Mouse (Mus musculus): ENCODE results near the gene Chid1. TPM values are rescaled to one million over a fixed set of nuclear protein-coding genes. Genes with fewer than 3 reads are reported as not detected.

Gene Chid1
- polyA plus RNA-seq, 1 experiment from 2014 or later = 52.6 TPM

DNA sequence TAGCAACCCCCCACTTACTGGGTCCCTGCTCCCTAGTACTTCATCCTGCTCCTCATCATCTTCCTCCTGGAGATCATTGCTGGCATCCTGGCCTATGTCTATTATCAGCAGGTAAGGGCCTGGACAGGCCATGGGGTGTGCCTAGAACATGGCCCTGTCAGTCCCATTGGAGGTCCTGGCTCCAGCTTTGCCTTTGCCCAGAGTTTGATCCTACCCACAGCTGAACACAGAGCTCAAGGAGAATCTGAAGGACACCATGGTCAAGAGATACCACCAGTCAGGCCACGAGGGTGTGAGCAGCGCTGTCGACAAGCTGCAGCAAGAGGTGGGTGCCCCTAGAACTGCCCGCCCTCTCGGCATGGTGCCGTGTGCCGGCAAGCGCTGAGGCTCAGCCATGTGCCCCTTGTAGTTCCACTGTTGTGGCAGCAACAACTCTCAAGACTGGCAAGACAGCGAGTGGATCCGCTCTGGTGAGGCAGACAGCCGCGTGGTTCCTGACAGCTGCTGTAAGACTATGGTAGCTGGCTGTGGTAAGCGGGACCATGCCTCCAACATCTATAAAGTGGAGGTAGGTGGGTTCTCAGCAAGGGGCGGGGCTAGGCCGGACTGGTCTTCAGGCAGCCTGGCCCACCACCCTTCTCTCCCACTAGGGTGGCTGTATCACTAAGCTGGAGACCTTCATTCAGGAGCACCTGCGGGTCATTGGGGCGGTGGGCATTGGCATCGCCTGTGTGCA is 69.6 kb downstream of the Chid1 start:
- H3K27me3 ChIP-seq (replicated peaks) = peaks cover 4% of the 10 kb centered on the region; the same call in 1 of the 2 replicates
- no peak overlapping the region for H3K4me3 ChIP-seq (replicated peaks)
- H3K4me1 ChIP-seq (replicated peaks) = peaks cover 46% of the 10 kb centered on the region
- H3K9ac ChIP-seq = peak overlapping the region; percentile 82; the same call in 1 of the 2 replicates
- H3K4me2 ChIP-seq (replicated peaks) = 0 out of 2 replicates have a peak overlapping the region, but pooled peaks have one; percentile 86
- WGBS = 90% methylated on average over 18 of the region's 18 CpGs
- H3K9me3 ChIP-seq = no peaks in the 10 kb centered on the region
- ATAC-seq = no peak
- no peak overlapping the region for H3K27ac ChIP-seq
- peaks cover 22% of the 10 kb centered on the region for H3K36me3 ChIP-seq

DNA sequence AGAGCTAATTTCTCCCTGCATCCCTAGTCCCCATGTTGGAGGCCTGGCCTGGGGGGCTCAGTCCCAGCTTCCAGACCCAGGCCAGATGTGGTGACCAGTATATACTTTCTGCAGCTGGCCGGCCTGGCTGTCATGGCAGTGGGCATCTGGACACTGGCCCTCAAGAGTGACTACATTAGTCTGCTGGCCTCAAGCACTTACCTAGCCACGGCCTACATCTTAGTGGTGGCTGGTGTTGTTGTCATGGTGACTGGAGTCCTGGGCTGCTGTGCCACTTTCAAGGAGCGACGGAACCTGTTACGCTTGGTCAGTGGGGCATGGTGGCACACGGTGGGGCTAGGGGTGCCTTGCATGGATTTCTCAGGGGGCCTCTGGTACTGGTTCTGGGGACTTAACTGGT is 70.3 kb downstream of the Chid1 start:
- Histone ChIP-seq H3K27ac (peak overlapping the region; percentile 89), H3K36me3 (peaks cover 22% of the 10 kb centered on the region), H3K4me1 (replicated peaks) (peaks cover 51% of the 10 kb centered on the region), H3K4me3 (replicated peaks) (peak overlapping the region; percentile 82; the same call in 1 of the 2 replicates), H3K9me3 (no peaks in the 10 kb centered on the region), H3K9ac (peak overlapping the region; percentile 82), H3K27me3 (replicated peaks) (peaks cover 12% of the 10 kb centered on the region), H3K4me2 (replicated peaks) (peak overlapping the region; percentile 86)
- no peak for ATAC-seq
- WGBS = 85% methylated on average over 6 of the region's 6 CpGs

DNA sequence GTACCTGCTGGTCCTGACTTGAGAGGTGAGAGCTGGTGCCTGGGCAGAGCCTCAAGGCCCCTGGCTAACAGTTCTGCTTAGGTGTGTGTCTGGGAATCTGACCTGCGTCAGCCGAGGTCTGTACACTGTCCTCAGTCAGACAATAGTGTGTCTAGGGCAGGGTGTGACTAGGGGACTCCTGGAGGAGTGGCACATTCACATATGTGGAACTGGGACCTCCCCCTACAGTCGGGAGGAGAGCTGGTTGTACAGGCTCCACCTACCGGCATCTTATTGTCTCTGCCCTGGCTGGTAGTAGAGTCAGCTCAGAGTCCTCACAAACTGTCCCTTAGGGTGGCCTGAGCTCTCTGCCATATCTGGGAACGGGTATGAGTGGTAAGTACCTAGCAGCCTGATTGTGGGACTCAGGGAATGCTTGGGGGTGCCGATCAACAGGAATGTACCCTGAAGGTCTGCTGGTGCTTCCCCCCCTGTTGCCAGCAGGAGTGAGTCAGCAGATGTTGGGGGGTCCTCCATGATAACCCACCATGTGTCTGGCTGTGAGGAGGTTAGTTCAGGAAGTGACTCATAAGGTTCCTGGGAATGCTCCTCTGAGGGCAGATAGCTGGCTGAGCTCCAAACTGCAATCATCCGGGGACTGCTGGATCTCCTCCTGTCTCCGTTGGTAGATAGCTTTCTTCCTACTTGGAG is 71.0 kb downstream of the Chid1 start:
- H3K9me3 ChIP-seq = no peaks in the 10 kb centered on the region
- ATAC-seq = peak; percentile 74
- peak overlapping the region; percentile 89 for H3K27ac ChIP-seq
- H3K4me2 ChIP-seq (replicated peaks) = peak overlapping the region; percentile 86
- 3% methylated on average over 8 of the region's 8 CpGs for WGBS
- peaks cover 22% of the 10 kb centered on the region for H3K36me3 ChIP-seq
- H3K4me1 ChIP-seq (replicated peaks) = peaks cover 47% of the 10 kb centered on the region
- H3K27me3 ChIP-seq (replicated peaks) = peaks cover 18% of the 10 kb centered on the region
- H3K4me3 ChIP-seq (replicated peaks) = peak overlapping the region; percentile 82
- peak overlapping the region; percentile 82 for H3K9ac ChIP-seq

DNA sequence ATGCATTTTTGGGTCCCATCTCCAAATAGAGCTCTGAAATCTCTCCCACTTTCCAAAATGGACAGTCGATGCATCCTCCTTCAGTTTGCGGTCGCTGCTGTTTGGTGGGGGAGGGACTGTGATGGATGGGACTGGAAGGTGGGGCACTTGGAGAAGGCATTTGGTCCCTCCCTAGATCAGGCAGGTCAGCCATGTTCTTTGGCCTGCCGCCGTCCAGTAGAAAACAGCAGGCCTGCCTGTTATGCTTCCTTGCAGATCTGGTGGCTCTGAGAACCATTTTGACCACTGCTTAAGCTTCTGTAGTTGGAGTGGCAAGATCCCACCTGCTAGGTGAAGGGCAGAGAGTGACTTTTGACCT is 71.5 kb downstream of the Chid1 start:
- Histone ChIP-seq H3K4me2 (replicated peaks) (peak overlapping the region; percentile 86), H3K4me3 (replicated peaks) (peak overlapping the region; percentile 82), H3K9me3 (no peaks in the 10 kb centered on the region), H3K27me3 (replicated peaks) (peaks cover 24% of the 10 kb centered on the region), H3K27ac (peak overlapping the region; percentile 89), H3K9ac (peak overlapping the region; percentile 82), H3K4me1 (replicated peaks) (peaks cover 42% of the 10 kb centered on the region), H3K36me3 (peaks cover 22% of the 10 kb centered on the region)
- 11% methylated on average over 5 of the region's 5 CpGs for WGBS
- peak; percentile 27 for ATAC-seq

DNA sequence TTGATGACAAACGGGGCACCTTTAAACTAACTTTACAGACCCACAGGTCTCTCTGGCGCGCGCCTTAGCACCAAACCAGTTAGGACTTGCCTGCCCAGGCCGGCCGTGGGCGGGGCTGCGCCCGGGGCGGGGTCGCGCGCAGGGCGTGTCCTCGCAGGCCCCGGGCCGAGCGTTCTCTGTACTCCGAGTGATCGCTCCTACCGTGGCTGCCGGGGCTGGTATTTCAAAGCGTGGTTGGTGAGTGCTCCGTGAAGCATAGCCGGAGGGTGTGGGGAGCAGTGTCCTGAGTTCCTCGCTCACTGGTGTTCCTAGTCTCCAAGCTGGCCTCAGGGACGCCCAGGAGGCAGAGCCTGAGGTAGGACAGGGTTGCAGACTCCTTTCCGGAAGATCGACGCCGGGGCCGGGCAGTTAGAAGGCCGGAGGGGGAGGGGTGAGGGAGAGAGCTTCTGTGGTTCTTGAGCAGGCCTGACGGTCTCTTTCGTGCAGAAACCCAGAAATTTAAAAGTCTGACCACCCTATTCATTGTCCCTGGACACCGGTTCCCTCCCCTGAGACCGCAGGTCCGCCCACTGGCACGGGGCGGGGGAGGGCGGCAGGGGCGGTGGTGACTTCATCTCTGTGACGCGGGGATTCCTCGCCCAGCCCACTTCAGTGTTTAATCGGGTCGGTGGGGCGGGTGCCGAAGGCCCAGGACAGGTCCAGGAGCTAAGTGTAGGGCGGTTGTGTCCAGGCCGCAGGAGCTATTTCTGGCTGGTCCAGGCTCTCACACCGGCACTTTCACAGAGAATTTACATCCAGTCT is 72.2 kb downstream of the Chid1 start, which contains the start of gene Cd151:
Cd151 (plus strand) TSS at position 163 of the 801 bp plus-strand sequence.
- Histone ChIP-seq H3K27me3 (replicated peaks) (peaks cover 30% of the 10 kb centered on the region), H3K4me3 (replicated peaks) (peak within 1 kb of the TSS; percentile 82)

DNA sequence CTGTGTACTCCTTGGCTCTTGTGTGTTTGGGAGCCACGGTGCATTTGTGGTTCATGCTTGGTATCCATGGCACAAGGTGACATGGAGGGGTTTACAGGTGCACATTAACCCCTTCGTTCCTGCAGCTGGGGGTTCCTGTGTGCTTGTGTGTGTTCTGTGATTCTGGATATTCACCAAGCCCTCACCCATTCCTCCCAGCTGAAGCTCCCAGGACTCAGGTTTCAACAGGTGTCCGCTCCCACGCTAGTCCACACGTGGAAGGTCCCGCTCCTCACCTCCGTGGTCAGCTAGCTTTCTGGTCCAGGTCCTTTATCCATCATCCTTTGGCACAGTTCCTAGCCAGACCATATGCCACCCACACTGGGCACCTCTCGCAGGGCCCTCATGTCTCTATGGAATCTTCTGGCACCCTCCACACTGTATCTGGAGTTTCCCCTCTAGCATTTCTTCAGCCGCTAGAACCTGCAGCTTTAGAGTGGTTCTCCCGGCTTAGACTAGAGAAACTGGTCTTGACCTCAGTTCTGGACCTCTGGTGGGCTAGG is 73.0 kb downstream of the Chid1 start:
- WGBS = 65% methylated on average over 10 of the region's 10 CpGs
- H3K27me3 ChIP-seq (replicated peaks) = peaks cover 38% of the 10 kb centered on the region
- H3K27ac ChIP-seq = peak overlapping the region; percentile 59; the same call in 1 of the 2 replicates
- H3K4me3 ChIP-seq (replicated peaks) = peak overlapping the region; percentile 82
- H3K9me3 ChIP-seq = no peaks in the 10 kb centered on the region
- ATAC-seq = no peak
- peaks cover 19% of the 10 kb centered on the region for H3K36me3 ChIP-seq
- H3K4me1 ChIP-seq (replicated peaks) = peaks cover 48% of the 10 kb centered on the region
- H3K9ac ChIP-seq = peak overlapping the region; percentile 82; the same call in 1 of the 2 replicates
- H3K4me2 ChIP-seq (replicated peaks) = peak overlapping the region; percentile 86

More for the DNA sequence above, 72.2 kb downstream of the Chid1 start, which contains the start of gene Cd151:
- peak within 1 kb of the TSS; percentile 86 for H3K4me2 ChIP-seq (replicated peaks)
- peak; percentile 88 for ATAC-seq
- H3K27ac ChIP-seq = peak within 1 kb of the TSS; percentile 89
- H3K9ac ChIP-seq = peak within 1 kb of the TSS; percentile 82
- H3K9me3 ChIP-seq = no peaks in the 10 kb centered on the region
- 2% methylated on average over 52 of the region's 52 CpGs for WGBS
- peaks cover 42% of the 10 kb centered on the region for H3K4me1 ChIP-seq (replicated peaks)
- peaks cover 19% of the 10 kb centered on the region for H3K36me3 ChIP-seq

DNA sequence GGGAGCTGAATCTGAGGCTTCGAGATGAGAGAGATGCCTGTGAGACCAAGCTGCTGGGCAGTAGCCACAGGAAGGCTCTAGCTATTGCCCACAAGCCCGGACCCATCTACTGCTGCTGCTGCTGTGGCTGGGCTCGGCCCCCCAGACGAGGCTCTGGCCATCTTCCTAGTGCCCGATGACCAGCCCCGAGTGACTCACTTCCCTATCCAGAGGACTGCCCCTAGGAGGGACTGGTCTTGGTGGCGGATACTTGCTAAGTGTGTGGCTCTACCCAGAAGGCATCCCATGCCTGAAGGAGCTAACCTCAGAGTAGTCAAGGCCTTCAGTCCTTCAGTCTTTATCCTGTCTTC is 73.6 kb downstream of the Chid1 start:
- no peak overlapping the region for H3K4me2 ChIP-seq (replicated peaks)
- no peak overlapping the region for H3K27ac ChIP-seq
- peaks cover 44% of the 10 kb centered on the region for H3K27me3 ChIP-seq (replicated peaks)
- no peak for ATAC-seq
- no peaks in the 10 kb centered on the region for H3K9me3 ChIP-seq
- no peak overlapping the region for H3K4me3 ChIP-seq (replicated peaks)
- peaks cover 13% of the 10 kb centered on the region for H3K36me3 ChIP-seq
- WGBS = 83% methylated on average over 7 of the region's 7 CpGs
- no peak overlapping the region for H3K9ac ChIP-seq
- peaks cover 54% of the 10 kb centered on the region for H3K4me1 ChIP-seq (replicated peaks)

DNA sequence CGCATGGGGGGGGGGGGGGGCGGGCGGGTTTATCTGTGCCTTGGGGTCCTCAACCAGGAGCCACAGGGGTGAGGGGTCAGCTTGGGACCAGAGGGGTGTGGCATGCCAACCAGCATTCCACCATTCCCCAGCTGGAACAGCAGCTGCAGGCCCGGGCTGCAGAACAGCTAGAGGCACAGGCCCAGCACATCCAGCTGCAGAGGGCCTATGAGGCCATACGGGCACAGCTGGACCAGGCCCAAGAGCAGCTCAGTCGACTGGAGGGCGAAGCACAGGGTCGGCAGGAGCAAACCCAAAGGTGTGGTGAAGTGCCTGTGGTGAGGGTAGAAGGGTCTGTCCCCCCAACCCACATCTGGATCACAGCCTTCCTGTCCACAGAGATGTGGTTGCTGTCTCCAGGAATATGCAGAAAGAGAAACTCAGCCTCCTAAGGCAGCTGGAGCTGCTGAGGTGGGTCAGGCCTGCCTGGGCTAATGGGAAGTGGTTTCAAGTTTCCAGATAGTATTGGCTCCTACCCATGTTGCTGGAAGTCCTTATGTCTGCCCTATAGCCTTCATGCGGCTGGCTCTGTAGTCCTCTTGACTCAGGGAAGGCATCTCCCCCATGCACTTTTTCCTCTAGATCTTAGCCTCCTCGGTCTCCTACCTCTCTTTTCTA is 74.1 kb downstream of the Chid1 start:
- ATAC-seq = no peak
- H3K36me3 ChIP-seq = peaks cover 8% of the 10 kb centered on the region
- WGBS = 34% methylated on average over 10 of the region's 10 CpGs
- H3K4me3 ChIP-seq (replicated peaks) = no peak overlapping the region
- H3K27ac ChIP-seq = no peak overlapping the region
- H3K4me2 ChIP-seq (replicated peaks) = no peak overlapping the region
- peaks cover 47% of the 10 kb centered on the region for H3K27me3 ChIP-seq (replicated peaks)
- H3K9me3 ChIP-seq = no peaks in the 10 kb centered on the region
- peaks cover 58% of the 10 kb centered on the region for H3K4me1 ChIP-seq (replicated peaks)
- peak overlapping the region; percentile 21; the same call in 1 of the 2 replicates for H3K9ac ChIP-seq

DNA sequence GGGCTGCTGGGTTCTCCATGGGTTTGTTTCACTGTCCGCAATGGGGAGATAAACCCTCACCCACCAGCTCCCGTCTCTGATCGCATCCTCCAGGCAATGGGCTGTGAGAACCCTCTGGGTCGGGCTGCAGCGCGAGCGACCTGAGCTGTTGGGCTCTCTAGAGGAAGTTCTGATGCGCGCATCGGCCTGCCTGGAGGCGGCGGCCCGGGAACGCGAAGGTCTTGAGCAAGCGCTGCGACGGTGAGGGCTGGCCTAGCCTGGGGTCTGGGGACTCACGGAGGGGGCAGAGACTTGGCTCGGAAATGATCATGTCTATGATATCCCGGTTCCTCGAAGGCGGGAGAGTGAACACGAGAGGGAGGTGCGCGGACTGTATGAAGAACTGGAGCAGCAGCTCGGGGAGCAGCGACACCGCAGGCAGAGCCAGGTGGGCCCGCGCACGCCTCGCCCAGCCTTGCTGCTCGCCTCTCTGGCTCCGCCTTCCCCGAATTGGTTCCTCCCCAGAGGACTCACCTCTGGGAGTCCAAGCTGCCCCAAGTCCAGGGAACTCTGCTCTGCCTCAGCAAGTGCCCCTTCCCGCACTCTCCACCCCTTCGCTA is 75.0 kb downstream of the Chid1 start:
- Histone ChIP-seq H3K4me3 (replicated peaks) (peak overlapping the region; percentile 11; the same call in 1 of the 2 replicates), H3K9me3 (no peaks in the 10 kb centered on the region), H3K4me1 (replicated peaks) (peaks cover 60% of the 10 kb centered on the region), H3K9ac (peak overlapping the region; percentile 27; the same call in 1 of the 2 replicates), H3K36me3 (0 out of 2 replicates have a peak, but pooled peaks cover under 1% of the 10 kb centered on the region), H3K27ac (no peak overlapping the region), H3K4me2 (replicated peaks) (peak overlapping the region; percentile 52), H3K27me3 (replicated peaks) (peaks cover 47% of the 10 kb centered on the region)
- 11% methylated on average over 38 of the region's 38 CpGs for WGBS
- ATAC-seq = no peak

DNA sequence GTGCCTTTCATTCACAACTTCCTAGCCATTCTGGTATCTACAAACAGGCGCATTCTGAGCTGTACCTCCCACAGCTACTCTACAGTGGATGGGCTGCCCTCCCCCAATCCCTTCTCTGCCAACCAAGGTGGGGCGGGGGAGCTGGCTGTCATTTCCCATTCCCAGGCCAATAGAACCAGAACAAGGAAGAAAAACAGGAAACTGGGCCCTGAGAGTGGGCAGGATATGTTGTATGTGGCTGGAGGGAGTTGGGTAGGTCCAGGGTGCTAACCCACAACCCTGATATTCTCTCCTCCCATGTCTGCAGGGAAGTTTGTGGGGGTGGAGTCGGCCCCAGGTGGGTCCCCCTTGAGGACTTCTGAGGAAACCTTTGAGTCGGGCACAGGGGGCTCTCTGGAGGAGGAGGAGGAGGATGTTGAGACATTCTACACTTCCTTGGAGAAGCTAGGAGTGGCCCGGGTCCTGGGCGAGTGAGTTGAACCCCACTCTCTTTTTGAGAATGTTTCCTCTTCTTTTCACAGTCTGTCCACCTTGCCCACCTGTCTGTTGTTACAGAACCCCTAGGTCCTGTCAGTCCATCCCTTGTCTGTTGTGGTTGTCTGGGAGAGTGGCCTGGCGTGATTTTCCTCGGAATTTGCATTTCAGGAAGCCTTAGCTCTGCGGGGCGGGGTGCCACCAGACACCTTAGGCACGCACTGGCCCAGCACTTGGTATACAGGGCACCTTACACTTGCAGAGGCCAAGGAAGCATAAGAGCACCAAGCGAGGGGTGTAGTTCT is 75.6 kb downstream of the Chid1 start:
- Histone ChIP-seq H3K4me2 (replicated peaks) (peak overlapping the region; percentile 52), H3K9ac (peak overlapping the region; percentile 5; the same call in 1 of the 2 replicates), H3K27ac (no peak overlapping the region), H3K27me3 (replicated peaks) (peaks cover 47% of the 10 kb centered on the region), H3K4me1 (replicated peaks) (peaks cover 53% of the 10 kb centered on the region), H3K36me3 (peaks cover 5% of the 10 kb centered on the region), H3K9me3 (no peaks in the 10 kb centered on the region), H3K4me3 (replicated peaks) (0 out of 2 replicates have a peak overlapping the region, but pooled peaks have one; percentile 11)
- 44% methylated on average over 12 of the region's 12 CpGs for WGBS
- no peak for ATAC-seq
